Mouse (Mus musculus) layer of hippocampus, adult 9-11 months (tissue): ENCODE measurements around the gene Ezh1.
"Not testable (repeated sequence)": the region's sequence is repeated elsewhere in the genome, so short reads cannot be mapped to it uniquely, and the experiment has no call there.

ENCODE experiments used
- DNase-seq: peaks from one replicate; pipeline ENCODE4 v3.0.0; 2022

Gene Ezh1

DNA sequence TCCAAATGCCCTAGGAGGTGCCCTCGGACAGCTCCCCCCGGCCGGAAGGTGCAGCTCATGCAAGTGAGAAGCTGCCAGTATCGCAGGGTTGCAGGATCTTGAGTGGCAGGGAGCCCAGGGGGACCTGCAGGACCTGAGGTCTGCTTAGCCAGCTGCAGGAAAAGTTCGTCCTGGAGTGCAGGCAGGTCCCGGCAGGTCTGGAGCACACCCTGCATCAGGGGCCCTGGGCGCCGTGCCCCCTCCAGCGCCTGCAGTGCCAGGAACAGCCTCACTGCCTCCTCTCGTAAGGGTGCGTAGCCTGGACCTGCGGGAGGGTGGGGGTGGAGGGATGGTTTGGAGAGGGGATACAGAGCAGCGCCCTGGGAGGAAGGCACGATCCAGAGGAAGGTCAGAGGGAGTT, 59.9 kb downstream of the Ezh1 start:
- DNase-seq = no peak

GRCm38 (mm10) chr11:101164677-101165580, 61.3 kb downstream of the Ezh1 start:
- DNase-seq = no peak

GRCm38 (mm10) chr11:101164351-101164665, 62.0 kb downstream of the Ezh1 start:
- DNase-seq = no peak

DNA sequence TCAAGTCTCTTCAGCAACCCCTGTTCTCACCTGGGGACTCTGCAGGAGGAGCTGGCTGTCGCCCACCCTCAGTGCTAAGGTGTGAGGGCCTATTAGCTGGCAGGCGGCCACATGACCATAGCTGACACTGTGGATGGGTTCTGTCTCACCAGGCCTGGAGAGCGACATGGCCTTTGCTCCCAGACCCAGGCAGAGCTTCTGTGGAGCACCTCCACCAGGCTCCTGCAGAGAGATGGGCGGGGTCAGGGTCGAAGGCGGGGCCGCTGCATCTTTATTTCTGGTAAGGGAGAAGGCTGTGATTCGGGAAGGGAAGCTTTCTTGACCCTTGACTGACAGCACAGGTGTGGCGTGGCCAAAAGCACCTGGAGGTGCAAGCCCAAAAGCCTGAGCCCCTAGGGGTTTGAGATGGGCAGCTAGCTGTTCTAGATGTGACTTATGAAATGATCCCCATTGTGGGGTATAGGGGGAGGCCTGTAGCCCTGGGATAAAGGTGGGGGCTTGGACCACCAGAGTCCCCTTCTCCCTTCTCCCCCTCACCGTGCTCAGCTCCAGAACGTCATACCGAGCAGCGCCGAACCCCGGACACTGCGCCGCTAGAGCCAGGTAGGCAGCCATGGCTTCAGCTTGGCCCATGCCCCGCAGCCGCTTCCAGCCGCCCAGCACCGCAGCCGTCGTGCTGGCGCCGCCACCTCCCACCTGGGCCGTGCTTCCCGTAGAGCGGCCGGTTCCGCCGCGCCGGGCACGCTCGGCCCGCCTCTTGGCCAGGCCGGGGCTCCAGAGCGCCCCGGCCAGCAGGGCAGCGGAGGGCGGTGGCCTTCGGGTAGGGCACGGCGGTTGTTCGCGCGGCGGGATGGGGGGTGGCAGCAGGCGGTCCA, 62.5 kb downstream of the Ezh1 start:
- no peak for DNase-seq

DNA sequence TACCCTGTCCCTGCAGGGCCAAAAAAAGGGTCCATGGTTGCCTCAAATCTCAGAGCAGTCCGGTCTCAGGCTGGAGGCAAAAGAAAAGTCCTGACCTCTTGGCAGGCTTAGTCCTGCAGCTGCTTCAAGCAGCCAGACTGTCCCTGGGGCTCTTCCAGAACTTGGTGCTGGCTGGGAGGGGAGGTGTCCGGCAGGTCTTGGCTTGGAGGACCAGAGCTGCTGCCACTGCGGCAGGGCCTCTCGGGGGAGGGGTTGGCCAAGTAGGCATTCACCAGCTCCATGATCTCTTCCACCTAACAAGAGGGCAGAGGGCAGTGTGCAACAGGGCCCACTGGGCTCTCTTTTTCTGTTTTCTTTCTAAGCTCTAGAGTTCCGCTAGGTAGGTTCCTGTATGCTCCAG, 63.5 kb downstream of the Ezh1 start:
- no peak for DNase-seq

DNA sequence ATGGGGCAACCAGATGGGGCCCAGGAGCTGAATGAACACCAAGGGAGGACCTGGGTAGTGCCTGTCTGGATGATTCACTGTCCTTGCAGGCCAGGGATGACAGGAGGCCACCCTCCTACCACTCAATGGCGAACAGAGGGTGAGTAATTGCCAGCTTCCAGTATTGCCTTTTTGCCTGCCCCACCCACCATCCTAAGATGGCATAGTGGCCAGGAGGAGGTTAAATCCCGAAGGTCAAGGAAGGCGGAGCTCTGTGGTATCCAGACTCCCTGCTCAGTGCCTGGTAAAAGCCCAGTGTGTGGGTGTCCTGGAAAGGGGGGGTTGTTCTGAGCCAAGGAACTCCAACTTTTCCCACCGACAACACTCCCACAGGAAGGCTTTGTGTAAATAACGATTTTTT, 64.0 kb downstream of the Ezh1 start:
- DNase-seq = no peak

DNA sequence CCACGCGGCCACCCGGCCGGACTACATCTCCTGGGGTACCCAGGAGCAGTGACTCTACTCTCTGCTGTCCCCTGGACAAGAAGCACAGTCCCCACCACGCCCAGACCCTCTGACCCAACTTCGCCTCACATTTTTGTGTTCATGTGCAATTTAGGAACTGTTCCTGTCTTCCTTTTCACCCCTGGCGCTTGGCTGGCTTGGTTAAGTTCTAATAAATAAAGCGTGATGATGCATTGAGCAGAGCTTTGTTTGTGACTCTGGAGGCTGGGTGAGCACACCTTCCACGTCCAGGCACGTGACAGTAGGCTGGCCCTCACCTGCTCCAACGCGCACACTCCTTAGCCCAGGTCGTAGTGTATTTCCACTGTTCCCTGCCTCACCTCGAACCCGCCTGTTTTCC, 64.7 kb downstream of the Ezh1 start:
- no peak for DNase-seq

GRCm38 (mm10) chr11:101160981-101161505, 65.2 kb downstream of the Ezh1 start:
- not testable (repeated sequence) for DNase-seq

GRCm38 (mm10) chr11:101160151-101160550, 66.1 kb downstream of the Ezh1 start:
- not testable (repeated sequence) for DNase-seq

DNA sequence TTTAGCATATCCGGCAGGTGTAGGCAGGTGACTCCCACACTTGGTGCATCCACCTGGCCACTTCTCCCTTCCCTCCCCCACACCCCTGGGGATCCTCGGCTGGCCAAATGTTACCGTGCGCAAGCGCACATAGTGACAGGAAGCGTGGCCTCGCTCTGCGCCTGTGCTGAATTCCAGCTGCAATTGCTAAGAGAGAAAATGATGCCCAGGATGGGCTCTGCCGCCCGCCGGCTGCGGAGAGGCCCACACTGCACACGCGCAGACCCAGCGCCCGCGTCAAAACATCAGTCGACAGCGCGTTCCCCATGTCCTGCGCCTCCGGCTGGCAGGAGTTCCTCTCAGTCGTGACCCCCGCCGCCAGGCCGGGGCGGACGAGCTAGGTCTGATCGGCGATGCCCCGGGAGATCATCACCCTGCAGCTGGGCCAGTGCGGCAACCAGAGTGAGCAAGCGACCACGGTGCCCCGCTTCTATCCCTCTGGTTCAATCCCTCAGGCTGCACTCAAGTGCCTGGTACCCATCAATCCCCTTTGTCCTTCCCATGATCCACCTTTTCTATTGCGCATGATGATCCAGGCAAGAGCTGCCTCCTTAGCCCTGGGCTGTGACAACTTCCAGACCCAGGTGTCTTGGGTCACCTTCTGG, 70.4 kb downstream of the Ezh1 start, which contains the start of gene Tubg2:
TSS of gene Tubg2 (plus strand) at position 180 of the 644 bp plus-strand sequence.
- DNase-seq = peak; percentile 77

DNA sequence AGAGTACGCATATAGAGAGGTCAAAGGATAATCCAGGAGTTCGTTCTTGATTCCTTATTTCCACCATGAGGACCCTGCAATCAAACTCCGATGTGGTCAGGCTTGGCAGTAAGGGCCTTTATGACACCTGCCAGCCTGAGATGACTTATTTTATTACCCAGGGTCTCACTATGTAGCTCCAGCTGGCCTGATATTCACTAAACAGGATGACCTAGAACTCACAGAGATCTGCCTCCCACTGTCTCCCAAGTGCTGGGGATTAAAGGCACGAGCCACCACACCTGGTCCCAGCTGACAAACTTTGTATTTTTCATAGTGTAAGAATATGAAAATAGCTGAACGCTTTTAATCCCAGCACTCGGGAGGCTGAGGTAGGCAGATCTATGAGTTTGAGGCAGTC, 71.1 kb downstream of the Ezh1 start:
- DNase-seq = no peak

- DNase-seq = no peak
Observed at GRCm38 (mm10) chr11:101154648-101155047, 71.6 kb downstream of the Ezh1 start.

DNA sequence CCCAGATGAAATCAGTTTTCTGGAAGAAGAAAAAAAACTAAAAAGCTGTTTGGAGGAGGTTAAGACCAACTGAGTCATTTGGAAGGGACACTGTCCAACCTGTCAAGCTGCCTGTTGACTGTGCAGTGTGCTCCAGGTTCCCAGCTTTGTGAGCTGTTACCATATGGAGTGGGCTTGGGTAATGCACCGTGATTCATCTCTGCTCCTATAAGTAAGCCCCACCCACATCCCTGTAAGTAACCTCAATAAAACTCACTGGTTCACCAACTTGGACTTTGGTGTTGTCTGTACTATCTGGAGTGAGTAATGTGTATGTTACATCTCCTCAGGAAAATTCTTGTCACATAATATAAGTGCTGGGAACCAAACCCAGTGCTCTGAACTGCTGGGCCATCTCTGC, 73.4 kb downstream of the Ezh1 start:
- no peak for DNase-seq

GRCm38 (mm10) chr11:101151063-101151462, 75.2 kb downstream of the Ezh1 start:
- no peak for DNase-seq

- no peak for DNase-seq
Observed at GRCm38 (mm10) chr11:101149178-101150105, 76.8 kb downstream of the Ezh1 start.

DNA sequence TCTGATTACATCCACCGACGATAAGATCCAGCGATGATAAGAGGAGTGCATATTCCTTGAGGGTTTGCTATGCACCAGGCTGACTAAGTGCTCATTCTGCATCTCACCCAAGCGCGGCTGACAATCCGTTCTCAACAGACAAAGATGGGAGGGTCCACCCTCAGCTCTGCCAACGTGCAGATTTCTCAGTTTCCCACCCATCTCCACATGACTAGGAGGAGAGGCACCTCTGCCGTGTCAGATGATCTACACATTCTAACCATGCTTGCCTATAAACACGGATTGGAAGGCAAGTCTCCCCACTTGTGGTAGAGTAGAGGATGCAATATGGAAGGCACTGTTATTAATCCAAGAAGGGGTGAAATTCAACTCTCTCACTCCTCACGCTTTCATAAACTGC, 77.5 kb downstream of the Ezh1 start:
- DNase-seq = no peak

DNA sequence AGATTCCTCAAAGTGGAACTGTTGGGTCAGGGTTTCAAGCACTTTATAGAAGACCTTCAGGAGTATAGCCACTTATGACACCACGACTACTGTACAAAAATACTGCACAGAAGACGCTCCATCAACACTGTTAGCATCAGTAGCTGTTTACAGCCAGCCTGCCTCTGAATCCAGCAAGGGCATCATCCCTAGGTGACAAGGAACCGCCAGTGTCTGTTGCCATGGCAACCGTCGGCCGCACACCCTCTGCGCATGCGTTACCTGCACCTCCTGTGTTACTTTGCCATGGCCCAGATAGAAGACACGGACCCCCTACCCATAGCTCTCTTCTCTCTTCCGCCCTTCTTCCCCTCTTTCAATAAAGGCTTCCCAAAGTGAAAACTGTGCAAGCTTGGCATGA, 79.9 kb downstream of the Ezh1 start:
- DNase-seq = no peak

- peak; percentile 53 for DNase-seq
Observed at GRCm38 (mm10) chr11:101143338-101144225, 82.7 kb downstream of the Ezh1 start.

DNA sequence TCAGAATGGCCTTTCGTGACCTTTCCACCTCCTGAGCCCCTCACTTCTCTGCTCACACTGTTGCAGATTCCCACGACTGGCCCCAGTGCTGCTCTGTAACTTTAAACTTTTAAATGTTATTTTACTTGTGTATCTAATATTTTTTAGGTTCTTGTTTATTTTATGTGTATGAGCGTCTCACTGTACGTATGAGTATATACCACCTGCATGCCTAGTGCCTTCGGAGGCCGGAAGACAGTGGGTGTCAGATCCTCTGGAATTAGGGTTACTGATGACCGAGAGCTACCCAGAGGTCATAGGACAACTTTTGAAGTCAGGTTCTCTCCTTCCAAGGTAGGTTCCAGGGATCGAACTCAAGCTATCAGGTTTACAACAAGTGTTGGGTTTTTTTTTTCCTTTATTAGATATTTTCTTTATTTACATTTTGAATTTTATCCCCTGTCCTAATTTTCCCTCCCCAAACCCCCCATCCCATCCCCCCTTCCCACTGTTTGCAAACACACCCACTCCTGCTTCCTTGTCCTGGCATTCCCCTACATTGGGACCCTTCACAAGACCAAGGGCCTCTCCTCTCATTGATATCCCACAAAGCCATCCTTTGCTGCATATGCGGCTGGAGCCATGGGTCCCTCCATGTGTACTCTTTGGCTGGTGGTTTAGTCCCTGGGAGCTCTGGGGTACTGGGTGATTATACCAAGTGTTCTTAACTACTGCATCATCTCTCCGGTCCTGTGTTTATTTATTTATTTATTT, 83.9 kb downstream of the Ezh1 start:
- DNase-seq = no peak
